Mouse (Mus musculus) hindbrain, embryonic 10.5 days (tissue): ENCODE measurements around the gene Mvk. TPM values are rescaled to one million over a fixed set of nuclear protein-coding genes. Genes with fewer than 3 reads are reported as not detected.

ENCODE experiments used
- DNase-seq: peaks from one replicate; pipeline ENCODE4 v3.0.0-alpha.2; 2017; ENCODE audit warnings: low spot score
- H3K27ac ChIP-seq: fragments of 300-500 bp; sonication (generic); 2 replicates; pipeline ENCODE4 v1.5.1; 2016; ENCODE audit warnings: mild to moderate bottlenecking, moderate library complexity
- H3K27me3 ChIP-seq: fragments of 300-500 bp; sonication (generic); 2 replicates; pipeline ENCODE4 v1.6.1; 2016; ENCODE audit warnings: mild to moderate bottlenecking; ENCODE audit not compliant: poor library complexity, insufficient read depth, severe bottlenecking
- H3K36me3 ChIP-seq: fragments of 300-500 bp; sonication (generic); 2 replicates; pipeline ENCODE4 v1.6.1; 2016; ENCODE audit warnings: mild to moderate bottlenecking, moderate library complexity
- H3K4me1 ChIP-seq: fragments of 300-500 bp; sonication (generic); replicated peaks from 2 replicates; pipeline ENCODE4 v1.6.1; 2016; ENCODE audit warnings: mild to moderate bottlenecking
- H3K4me3 ChIP-seq: fragments of 300-500 bp; sonication (generic); 2 replicates; pipeline ENCODE4 v1.5.1; 2016; ENCODE audit warnings: mild to moderate bottlenecking, moderate library complexity
- H3K9me3 ChIP-seq: fragments of 300-500 bp; sonication (generic); 2 replicates; pipeline ENCODE4 v1.6.1; 2016; ENCODE audit warnings: mild to moderate bottlenecking, moderate library complexity
- WGBS: fragments of 180-500 bp; shearing (Covaris S2); methylation state at CpG from one replicate; pipeline ENCODE4 v1.1.7; 2016; 5-methylcytosine and 5-hydroxymethylcytosine counted together
- polyA plus RNA-seq: library from polyadenylated mRNA; unstranded; fragments of >200 nt; fragmentation: Nextera tagmentation; extraction: Ambion mirVana; gene quantifications from 2 replicates; pipeline ENCODE4 v1.2.1, GENCODE M21; 2016

Gene Mvk
- polyA plus RNA-seq, 1 experiment from 2014 or later = 66.6 TPM

- H3K36me3 ChIP-seq = peaks cover 48% of the 10 kb centered on the region
- no peak for DNase-seq
- H3K4me3 ChIP-seq = no peak overlapping the region
- H3K4me1 ChIP-seq = peaks cover 19% of the 10 kb centered on the region
- peak overlapping the region; percentile 56; the same call in 1 of the 2 replicates for H3K27ac ChIP-seq
- H3K9me3 ChIP-seq = no peaks in the 10 kb centered on the region
- no peaks in the 10 kb centered on the region for H3K27me3 ChIP-seq
- WGBS = 45% methylated on average over 5 of the region's 5 CpGs
These were observed 21.5 kb upstream of the Mvk start for GRCm38 (mm10) chr5:114422591-114422990.

GRCm38 (mm10) chr5:114423961-114424360 is 20.1 kb upstream of the Mvk start:
- Histone ChIP-seq H3K36me3 (peaks cover 35% of the 10 kb centered on the region), H3K27ac (no peak overlapping the region), H3K4me1 (peaks cover 19% of the 10 kb centered on the region), H3K4me3 (no peak overlapping the region), H3K27me3 (no peaks in the 10 kb centered on the region), H3K9me3 (no peaks in the 10 kb centered on the region)
- DNase-seq = no peak
- 88% methylated on average over 5 of the region's 5 CpGs for WGBS

GRCm38 (mm10) chr5:114426732-114427131 is 17.3 kb upstream of the Mvk start:
- WGBS = 77% methylated on average over 6 of the region's 6 CpGs
- peaks cover 23% of the 10 kb centered on the region for H3K4me1 ChIP-seq
- H3K27ac ChIP-seq = no peak overlapping the region
- H3K9me3 ChIP-seq = no peaks in the 10 kb centered on the region
- H3K36me3 ChIP-seq = peaks cover 7% of the 10 kb centered on the region
- H3K27me3 ChIP-seq = no peaks in the 10 kb centered on the region
- DNase-seq = no peak
- H3K4me3 ChIP-seq = no peak overlapping the region

GRCm38 (mm10) chr5:114428621-114429020 is 15.4 kb upstream of the Mvk start:
- WGBS = 85% methylated on average over 18 of the region's 18 CpGs
- Histone ChIP-seq H3K27me3 (no peaks in the 10 kb centered on the region), H3K4me1 (peaks cover 8% of the 10 kb centered on the region; the same call in 1 of the 2 replicates), H3K9me3 (no peaks in the 10 kb centered on the region), H3K36me3 (no peaks in the 10 kb centered on the region), H3K27ac (no peak overlapping the region), H3K4me3 (no peak overlapping the region)
- DNase-seq = no peak

- Histone ChIP-seq H3K9me3 (no peaks in the 10 kb centered on the region), H3K27ac (no peak overlapping the region), H3K36me3 (peaks cover 8% of the 10 kb centered on the region), H3K27me3 (no peaks in the 10 kb centered on the region), H3K4me1 (peaks cover 4% of the 10 kb centered on the region; the same call in 1 of the 2 replicates), H3K4me3 (no peak overlapping the region)
- DNase-seq = no peak
- WGBS = 88% methylated on average over 7 of the region's 7 CpGs
These were observed 14.3 kb upstream of the Mvk start for GRCm38 (mm10) chr5:114429781-114430180.

GRCm38 (mm10) chr5:114434359-114434758 is 9.7 kb upstream of the Mvk start:
- H3K36me3 ChIP-seq = peaks cover 46% of the 10 kb centered on the region
- DNase-seq = no peak
- H3K4me1 ChIP-seq = peaks cover 1% of the 10 kb centered on the region; the same call in 1 of the 2 replicates
- no peak overlapping the region for H3K4me3 ChIP-seq
- 88% methylated on average over 8 of the region's 8 CpGs for WGBS
- H3K27ac ChIP-seq = no peak overlapping the region
- H3K27me3 ChIP-seq = no peaks in the 10 kb centered on the region
- H3K9me3 ChIP-seq = no peaks in the 10 kb centered on the region

GRCm38 (mm10) chr5:114435588-114435987 is 8.5 kb upstream of the Mvk start:
- Histone ChIP-seq H3K27me3 (no peaks in the 10 kb centered on the region), H3K4me3 (no peak overlapping the region), H3K9me3 (no peaks in the 10 kb centered on the region), H3K36me3 (peaks cover 46% of the 10 kb centered on the region), H3K27ac (no peak overlapping the region), H3K4me1 (no peaks in the 10 kb centered on the region)
- 95% methylated on average over 14 of the region's 14 CpGs for WGBS
- no peak for DNase-seq

GRCm38 (mm10) chr5:114444368-114444692 is 261 bp downstream of the Mvk start:
- Histone ChIP-seq H3K4me1 (peaks cover 15% of the 10 kb centered on the region), H3K27ac (peak overlapping the region; percentile 94), H3K9me3 (no peaks in the 10 kb centered on the region), H3K4me3 (peak overlapping the region; percentile 69), H3K27me3 (no peaks in the 10 kb centered on the region), H3K36me3 (peaks cover 41% of the 10 kb centered on the region)
- DNase-seq = no peak
- WGBS = under 1% methylated on average over 21 of the region's 21 CpGs

- no peak for DNase-seq
- Histone ChIP-seq H3K27ac (no peak overlapping the region), H3K27me3 (no peaks in the 10 kb centered on the region), H3K9me3 (no peaks in the 10 kb centered on the region), H3K4me3 (no peak overlapping the region), H3K36me3 (peaks cover 80% of the 10 kb centered on the region), H3K4me1 (peaks cover 12% of the 10 kb centered on the region)
- 89% methylated on average over 4 of the region's 4 CpGs for WGBS
These were observed 4.9 kb downstream of the Mvk start for GRCm38 (mm10) chr5:114449011-114449410.

- Histone ChIP-seq H3K36me3 (peaks cover 37% of the 10 kb centered on the region), H3K4me1 (peaks cover 33% of the 10 kb centered on the region), H3K9me3 (no peaks in the 10 kb centered on the region), H3K27ac (peak overlapping the region; percentile 36; the same call in 1 of the 2 replicates), H3K27me3 (peaks cover 5% of the 10 kb centered on the region; the same call in 1 of the 2 replicates), H3K4me3 (no peak overlapping the region)
- no peak for DNase-seq
- 73% methylated on average over 9 of the region's 9 CpGs for WGBS
These were observed 12.2 kb downstream of the Mvk start for GRCm38 (mm10) chr5:114456287-114456686.

GRCm38 (mm10) chr5:114456995-114457605 is 13.0 kb downstream of the Mvk start:
- Histone ChIP-seq H3K4me1 (peaks cover 41% of the 10 kb centered on the region), H3K36me3 (peaks cover 29% of the 10 kb centered on the region), H3K27me3 (peaks cover 5% of the 10 kb centered on the region; the same call in 1 of the 2 replicates), H3K4me3 (no peak overlapping the region), H3K9me3 (no peaks in the 10 kb centered on the region), H3K27ac (no peak overlapping the region)
- no peak for DNase-seq
- whole genome bisulfite sequencing = 87% methylated on average over 16 of the region's 16 CpGs

- Histone ChIP-seq H3K4me1 (peaks cover 66% of the 10 kb centered on the region), H3K9me3 (no peaks in the 10 kb centered on the region), H3K36me3 (0 out of 2 replicates have a peak, but pooled peaks cover 3% of the 10 kb centered on the region), H3K4me3 (no peak overlapping the region), H3K27me3 (peaks cover 5% of the 10 kb centered on the region; the same call in 1 of the 2 replicates), H3K27ac (peak overlapping the region; percentile 68)
- WGBS = 8% methylated on average over 7 of the region's 7 CpGs
- DNase-seq = peak; percentile 89
These were observed 17.2 kb downstream of the Mvk start for GRCm38 (mm10) chr5:114461238-114461637.

GRCm38 (mm10) chr5:114462067-114463040 is 18.3 kb downstream of the Mvk start:
- DNase-seq = no peak
- H3K9me3 ChIP-seq = no peaks in the 10 kb centered on the region
- peak overlapping the region; percentile 68 for H3K27ac ChIP-seq
- H3K4me3 ChIP-seq = no peak overlapping the region
- H3K36me3 ChIP-seq = no peaks in the 10 kb centered on the region
- 83% methylated on average over 24 of the region's 24 CpGs for WGBS
- peaks cover 74% of the 10 kb centered on the region for H3K4me1 ChIP-seq
- H3K27me3 ChIP-seq = peaks cover 5% of the 10 kb centered on the region; the same call in 1 of the 2 replicates
